Mouse (Mus musculus) lung, adult 2 months (tissue): ENCODE measurements around the gene Prr5l. TPM values are rescaled to one million over a fixed set of nuclear protein-coding genes. Genes with fewer than 3 reads are reported as not detected.

Experiments
- DNase-seq: peaks from one replicate; pipeline ENCODE4 v3.0.0; 2022
- H3K4me1 ChIP-seq: fragments of 200-500 bp; 2 replicates; pipeline ENCODE4 v1.6.1; 2011; ENCODE audit warnings: low read length; ENCODE audit not compliant: control insufficient read depth, insufficient read depth
- H3K4me3 ChIP-seq: fragments of 200-500 bp; replicated peaks from 2 replicates; pipeline ENCODE3; 2011; ENCODE audit warnings: low read depth, mild to moderate bottlenecking, control low read depth, low read length; ENCODE audit errors: extremely low read depth
- CTCF ChIP-seq: fragments of 200-500 bp; IDR thresholded peaks from 2 replicates; pipeline ENCODE4 v1.5.1; 2011; ENCODE audit warnings: mild to moderate bottlenecking, low read length, control low read depth; ENCODE audit not compliant: insufficient read depth
- POLR2A ChIP-seq: fragments of 200-500 bp; IDR thresholded peaks from 2 replicates; pipeline ENCODE4 v1.6.1; 2011; ENCODE audit warnings: low read depth, mild to moderate bottlenecking, control low read depth, low read length, borderline replicate concordance; ENCODE audit errors: extremely low read depth
- WGBS: fragments of 180-500 bp; shearing (Covaris S2); methylation state at CpG from one replicate; pipeline ENCODE4 v1.1.7; 2018; 5-methylcytosine and 5-hydroxymethylcytosine counted together
- polyA plus RNA-seq: library from polyadenylated mRNA; depleted of rRNA; stranded (reverse); fragments of >200 nt; gene quantifications from 2 replicates; pipeline ENCODE4 v1.2.3, GENCODE M21; 2012

The Prr5l gene
- polyA plus RNA-seq, 1 experiment = 32.3 TPM

DNA sequence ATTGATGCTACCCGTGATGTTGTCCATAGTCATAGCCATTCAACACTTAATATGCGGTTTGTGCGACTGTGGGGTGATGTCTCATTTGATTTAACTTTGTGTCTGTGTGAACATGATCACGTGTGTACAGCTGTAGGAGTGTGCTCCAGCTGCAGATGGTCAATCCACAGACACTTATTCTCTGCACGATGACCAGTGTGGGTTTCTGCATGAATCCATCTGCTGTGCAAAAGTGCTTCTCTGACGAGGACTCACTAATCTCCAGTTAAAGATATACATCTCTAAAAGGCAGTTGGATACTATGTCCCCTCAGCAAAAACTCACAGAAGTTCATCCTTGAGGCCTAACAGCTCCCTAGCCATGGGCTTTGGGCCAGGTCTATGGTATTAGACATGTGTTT lies 104.7 kb downstream of the Prr5l start:
- 74% methylated on average over 6 of the region's 6 CpGs for WGBS
- no peak for DNase-seq
- Histone ChIP-seq H3K4me1 (peaks cover 11% of the 10 kb centered on the region), H3K4me3 (no peak overlapping the region)
- TF ChIP-seq POLR2A = no peak
- no peak for TF ChIP-seq CTCF

- no peak for TF ChIP-seq CTCF
- no peak for TF ChIP-seq POLR2A
- WGBS = 78% methylated on average over 5 of the region's 5 CpGs
- peaks cover 3% of the 10 kb centered on the region for H3K4me1 ChIP-seq
- H3K4me3 ChIP-seq = no peak overlapping the region
- DNase-seq = no peak
Observed at GRCm38 (mm10) chr2:101763503-101763902, 119.3 kb downstream of the Prr5l start.

DNA sequence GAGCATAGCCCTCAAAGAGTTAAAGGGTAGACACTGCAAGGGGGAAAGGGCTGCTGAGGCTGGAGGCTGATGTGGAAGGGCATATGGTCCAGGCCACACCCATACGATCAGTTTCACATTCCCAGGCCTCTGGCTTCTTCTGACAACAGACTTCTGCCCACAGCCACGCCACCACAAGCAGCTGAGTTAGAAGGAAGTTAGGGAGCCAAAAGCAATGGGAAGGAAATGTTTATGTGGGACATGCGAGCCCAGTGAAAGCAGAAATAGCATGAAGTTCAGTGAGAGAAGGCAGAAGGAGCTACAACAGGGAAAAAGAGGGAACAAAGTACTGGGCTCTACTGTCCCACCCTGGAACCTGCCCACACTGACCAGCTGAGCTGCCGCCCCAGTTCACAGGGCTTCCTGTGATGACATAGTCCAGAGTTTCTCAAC lies 119.9 kb downstream of the Prr5l start:
- Histone ChIP-seq H3K4me3 (no peak overlapping the region), H3K4me1 (peaks cover 3% of the 10 kb centered on the region)
- TF ChIP-seq POLR2A = no peak
- TF ChIP-seq CTCF = no peak
- 40% methylated on average over 4 of the region's 4 CpGs for WGBS
- no peak for DNase-seq

DNA sequence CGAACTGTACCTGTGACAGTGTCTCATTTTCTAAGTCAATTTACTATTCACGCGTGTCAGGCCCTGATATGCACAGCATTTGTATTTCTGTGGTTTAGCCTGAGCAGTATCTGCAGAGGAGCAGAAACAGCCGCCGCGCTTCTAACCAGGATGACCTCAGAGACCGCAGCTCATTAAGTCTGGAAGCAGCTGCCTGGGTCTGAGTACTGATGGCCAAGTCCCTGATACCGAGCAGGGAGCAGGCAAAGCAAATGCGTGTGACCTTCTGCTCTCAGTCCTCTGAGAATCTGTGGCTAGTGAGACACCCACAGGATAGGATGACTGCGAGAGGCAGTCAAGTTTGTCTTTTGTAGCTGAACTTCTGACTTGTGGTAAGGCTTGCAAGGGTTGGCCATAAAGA lies 120.4 kb downstream of the Prr5l start:
- no peak overlapping the region for H3K4me3 ChIP-seq
- WGBS = 56% methylated on average over 10 of the region's 10 CpGs
- H3K4me1 ChIP-seq = peaks cover 3% of the 10 kb centered on the region
- no peak for TF ChIP-seq CTCF
- no peak for TF ChIP-seq POLR2A
- no peak for DNase-seq

- H3K4me1 ChIP-seq = peaks cover 3% of the 10 kb centered on the region
- 85% methylated on average over 1 of the region's 1 CpGs for WGBS
- no peak for TF ChIP-seq POLR2A
- TF ChIP-seq CTCF = no peak
- no peak for DNase-seq
- H3K4me3 ChIP-seq = no peak overlapping the region
Observed at GRCm38 (mm10) chr2:101761898-101762297, 120.9 kb downstream of the Prr5l start.

DNA sequence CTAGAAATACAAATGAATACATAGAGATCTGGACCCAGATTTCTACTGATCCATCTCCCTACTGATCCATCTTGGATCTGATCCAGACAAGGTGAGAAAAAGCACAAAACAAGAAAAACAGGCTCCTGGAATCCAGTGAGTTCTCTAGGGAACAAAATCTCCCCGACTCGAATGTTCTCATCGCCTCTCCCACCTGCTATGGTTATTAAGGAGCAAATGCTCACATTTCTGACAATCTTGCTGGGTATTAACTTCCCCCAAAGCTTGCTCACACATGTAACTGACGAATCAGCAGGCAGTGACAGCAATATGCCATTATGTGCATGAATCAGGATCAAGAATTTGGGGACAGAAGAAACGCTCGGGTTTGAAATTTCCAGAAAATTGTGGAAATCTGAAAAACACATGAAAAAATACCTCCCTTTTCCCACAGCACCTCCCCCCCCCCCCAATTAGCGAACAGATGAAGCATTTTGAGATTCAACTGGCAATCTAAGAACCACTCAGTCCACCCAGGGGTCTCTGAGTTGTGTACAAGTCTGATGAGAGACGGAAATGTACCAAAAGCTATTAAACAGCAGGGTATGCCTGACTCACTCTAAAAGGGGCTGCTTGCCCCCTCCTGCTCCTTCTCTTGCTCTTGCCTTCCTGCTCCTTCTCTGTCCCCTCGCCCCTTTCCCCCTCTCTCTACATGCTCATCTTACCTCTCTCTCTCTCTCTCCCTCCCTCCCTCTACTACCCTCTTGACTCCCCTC lies 123.1 kb downstream of the Prr5l start:
- WGBS = 82% methylated on average over 9 of the region's 9 CpGs
- TF ChIP-seq CTCF (no peak), POLR2A (no peak)
- H3K4me1 ChIP-seq = peaks cover 3% of the 10 kb centered on the region
- no peak overlapping the region for H3K4me3 ChIP-seq
- DNase-seq = no peak

- H3K4me1 ChIP-seq = no peaks in the 10 kb centered on the region; the same call in 1 of the 2 replicates
- no peak overlapping the region for H3K4me3 ChIP-seq
- no peak for TF ChIP-seq POLR2A
- DNase-seq = no peak
- WGBS = 92% methylated on average over 1 of the region's 1 CpGs
Observed at GRCm38 (mm10) chr2:101757806-101758205, 125.0 kb downstream of the Prr5l start.

DNA sequence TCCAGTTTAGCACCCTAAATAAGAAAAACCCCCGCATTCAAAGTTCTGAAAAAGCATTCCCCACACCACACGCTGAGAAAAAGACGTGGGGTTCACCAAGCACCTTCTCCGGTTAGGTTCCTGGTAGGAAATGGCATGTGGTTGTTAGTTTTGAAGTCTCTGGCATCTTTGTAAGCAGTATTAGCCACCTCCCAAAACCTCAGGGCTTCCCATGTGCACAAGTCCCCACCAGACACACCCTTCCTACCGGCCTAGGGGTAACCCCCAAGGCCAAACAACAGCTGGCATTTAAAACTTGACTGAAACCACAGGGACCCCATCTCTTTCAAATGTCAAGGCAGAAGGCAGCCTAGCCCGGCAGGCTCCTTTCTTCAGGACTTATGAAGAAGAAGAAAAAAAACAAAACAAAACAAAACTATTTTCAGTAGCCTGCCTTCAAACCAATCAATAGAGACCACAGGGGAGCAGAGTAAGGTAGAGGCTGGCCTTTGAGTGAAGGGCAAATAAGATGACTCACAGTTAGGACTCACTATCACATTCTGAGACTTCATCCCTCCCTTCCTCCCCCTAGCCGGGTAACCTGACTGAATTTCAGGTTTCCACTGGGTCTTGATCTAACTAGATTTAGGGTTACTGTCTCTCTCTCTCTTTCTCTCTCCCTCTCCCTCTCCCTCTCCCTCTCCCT lies 126.6 kb downstream of the Prr5l start:
- H3K4me3 ChIP-seq = no peak overlapping the region
- peaks cover 6% of the 10 kb centered on the region for H3K4me1 ChIP-seq
- no peak for TF ChIP-seq POLR2A
- no peak for DNase-seq
- WGBS = 49% methylated on average over 7 of the region's 7 CpGs

GRCm38 (mm10) chr2:101754939-101755555 lies 127.8 kb downstream of the Prr5l start:
- Histone ChIP-seq H3K4me3 (no peak overlapping the region), H3K4me1 (peaks cover 6% of the 10 kb centered on the region)
- 35% methylated on average over 11 of the region's 11 CpGs for WGBS
- DNase-seq = no peak
- TF ChIP-seq POLR2A (no peak), CTCF (no peak)
